Mouse (Mus musculus) liver, adult 2 months (tissue): ENCODE measurements around the gene Ces1f. TPM values are rescaled to one million over a fixed set of nuclear protein-coding genes. Genes with fewer than 3 reads are reported as not detected.

Experiments
- DNase-seq: peaks from one replicate; pipeline ENCODE4 v3.0.0-alpha.2; 2011; ENCODE audit warnings: low read depth, low spot score; ENCODE audit errors: extremely low read depth
- H3K27ac ChIP-seq: fragments of 200-500 bp; replicated peaks from 2 replicates; pipeline ENCODE4 v1.5.1; 2012; ENCODE audit warnings: low read depth, mild to moderate bottlenecking, control low read depth, inconsistent platforms, low read length; ENCODE audit not compliant: insufficient read depth
- H3K27me3 ChIP-seq: fragments of 200-500 bp; 2 replicates; pipeline ENCODE4 v1.6.1; 2012; ENCODE audit warnings: mild to moderate bottlenecking, moderate library complexity, low read length, inconsistent platforms; ENCODE audit not compliant: control insufficient read depth, insufficient read depth
- H3K36me3 ChIP-seq: fragments of 200-500 bp; 2 replicates; pipeline ENCODE4 v1.6.1; 2012; ENCODE audit warnings: low read length, inconsistent platforms; ENCODE audit not compliant: control insufficient read depth, insufficient read depth
- H3K4me1 ChIP-seq: fragments of 200-500 bp; 2 replicates; pipeline ENCODE4 v1.6.1; 2011; ENCODE audit warnings: low read length; ENCODE audit not compliant: control insufficient read depth, insufficient read depth
- H3K4me3 ChIP-seq: fragments of 200-500 bp; 2 replicates; pipeline ENCODE4 v1.5.1; 2011; ENCODE audit warnings: low read depth, mild to moderate bottlenecking, control low read depth, low read length, moderate library complexity; ENCODE audit not compliant: insufficient read depth
- H3K79me2 ChIP-seq: fragments of 200-500 bp; 2 replicates; pipeline ENCODE4 v1.6.1; 2012; ENCODE audit warnings: inconsistent platforms, mild to moderate bottlenecking, low read length, moderate library complexity; ENCODE audit not compliant: control insufficient read depth, insufficient read depth
- H3K9ac ChIP-seq: fragments of 200-500 bp; 2 replicates; pipeline ENCODE4 v1.6.1; 2012; ENCODE audit warnings: low read depth, mild to moderate bottlenecking, control low read depth, inconsistent platforms, low read length
- CTCF ChIP-seq: fragments of 200-500 bp; IDR thresholded peaks from 2 replicates; pipeline ENCODE4 v1.5.1; 2011; ENCODE audit warnings: low read depth, low read length, control low read depth
- POLR2A ChIP-seq: fragments of 200-500 bp; IDR thresholded peaks from 2 replicates; pipeline ENCODE4 v1.6.1; 2011; ENCODE audit warnings: low read length, control low read depth; ENCODE audit not compliant: insufficient read depth; ENCODE audit errors: extremely low read depth
- WGBS: fragments of 180-500 bp; shearing (Covaris S2); methylation state at CpG from one replicate; pipeline ENCODE4 v1.1.7; 2018; 5-methylcytosine and 5-hydroxymethylcytosine counted together
- polyA plus RNA-seq: library from polyadenylated mRNA; depleted of rRNA; stranded (reverse); fragments of >200 nt; gene quantifications from 2 replicates; pipeline ENCODE4 v1.2.3, GENCODE M21; 2012
- total RNA-seq: library from RNA; depleted of rRNA; stranded (reverse); fragments of >200 nt; gene quantifications from 2 replicates; pipeline ENCODE4 v1.2.3, GENCODE M21; 2014

The Ces1f gene
- total and polyA plus RNA-seq, 2 experiments, result 222 to 530 TPM

- peaks cover 3% of the 10 kb centered on the region for H3K36me3 ChIP-seq
- no peak overlapping the region for H3K9ac ChIP-seq
- peaks cover 2% of the 10 kb centered on the region; the same call in 1 of the 2 replicates for H3K4me1 ChIP-seq
- TF ChIP-seq POLR2A, result no peak
- no peak for TF ChIP-seq CTCF
- peak; percentile 74 for DNase-seq
- no peaks in the 10 kb centered on the region for H3K27me3 ChIP-seq
- H3K27ac ChIP-seq, result no peak overlapping the region
- no peaks in the 10 kb centered on the region for H3K79me2 ChIP-seq
- WGBS, result 19% methylated on average over 2 of the region's 2 CpGs
- H3K4me3 ChIP-seq, result no peak overlapping the region
Observed at GRCm38 (mm10) chr8:93246057-93246456, 33.5 kb downstream of the Ces1f start.

- no peak for DNase-seq
- no peak overlapping the region for H3K27ac ChIP-seq
Observed at GRCm38 (mm10) chr8:93239884-93240283, 39.7 kb downstream of the Ces1f start.

GRCm38 (mm10) chr8:93235681-93236080 lies 43.9 kb downstream of the Ces1f start:
- Histone ChIP-seq H3K4me3 (no peak overlapping the region), H3K27ac (no peak overlapping the region; the same call in 1 of the 2 replicates), H3K79me2 (no peaks in the 10 kb centered on the region), H3K9ac (no peak overlapping the region), H3K4me1 (peaks cover 16% of the 10 kb centered on the region), H3K36me3 (no peaks in the 10 kb centered on the region), H3K27me3 (no peaks in the 10 kb centered on the region)
- peak; percentile 66 for DNase-seq
- TF ChIP-seq POLR2A, result no peak
- 26% methylated on average over 1 of the region's 1 CpGs for WGBS

More at GRCm38 (mm10) chr8:93239884-93240283, 39.7 kb downstream of the Ces1f start:
- Histone ChIP-seq H3K4me1 (peaks cover 3% of the 10 kb centered on the region; the same call in 1 of the 2 replicates), H3K9ac (no peak overlapping the region), H3K27me3 (no peaks in the 10 kb centered on the region), H3K4me3 (no peak overlapping the region), H3K36me3 (no peaks in the 10 kb centered on the region), H3K79me2 (no peaks in the 10 kb centered on the region)
- no peak for TF ChIP-seq CTCF
- TF ChIP-seq POLR2A, result no peak

- WGBS, result 38% methylated on average over 1 of the region's 1 CpGs
- peaks cover 18% of the 10 kb centered on the region for H3K4me1 ChIP-seq
- no peak for TF ChIP-seq POLR2A
- TF ChIP-seq CTCF, result no peak
- H3K4me3 ChIP-seq, result no peak overlapping the region
- H3K36me3 ChIP-seq, result no peaks in the 10 kb centered on the region
- DNase-seq, result peak; percentile 92
- H3K79me2 ChIP-seq, result no peaks in the 10 kb centered on the region
- H3K9ac ChIP-seq, result no peak overlapping the region
- H3K27me3 ChIP-seq, result no peaks in the 10 kb centered on the region
- H3K27ac ChIP-seq, result peak overlapping the region; percentile 36; the same call in 1 of the 2 replicates
Observed at GRCm38 (mm10) chr8:93234706-93235105, 44.8 kb downstream of the Ces1f start.

GRCm38 (mm10) chr8:93234068-93234467 lies 45.5 kb downstream of the Ces1f start:
- Histone ChIP-seq H3K27me3 (no peaks in the 10 kb centered on the region), H3K27ac (peak overlapping the region; percentile 96), H3K4me1 (peaks cover 21% of the 10 kb centered on the region), H3K9ac (peak overlapping the region; percentile 60; the same call in 1 of the 2 replicates), H3K79me2 (no peaks in the 10 kb centered on the region), H3K36me3 (no peaks in the 10 kb centered on the region), H3K4me3 (no peak overlapping the region)
- 18% methylated on average over 6 of the region's 6 CpGs for WGBS
- DNase-seq, result peak; percentile 100
- TF ChIP-seq POLR2A (no peak), CTCF (no peak)

GRCm38 (mm10) chr8:93229446-93229845 lies 50.1 kb downstream of the Ces1f start, which contains the start of gene Ces1e:
Gene Ces1e, minus strand, starts transcription at chr8:93229619.
- Histone ChIP-seq H3K27me3 (no peaks in the 10 kb centered on the region), H3K9ac (peak within 1 kb of the TSS; percentile 92), H3K27ac (peak within 1 kb of the TSS; percentile 100), H3K36me3 (no peaks in the 10 kb centered on the region), H3K4me1 (peaks cover 30% of the 10 kb centered on the region), H3K4me3 (peak within 1 kb of the TSS; percentile 51), H3K79me2 (peaks cover 6% of the 10 kb centered on the region; the same call in 1 of the 2 replicates)
- no peak for TF ChIP-seq POLR2A
- TF ChIP-seq CTCF, result no peak
- peak; percentile 95 for DNase-seq
